Mouse (Mus musculus) hindbrain, embryonic 12.5 days (tissue): ENCODE results near the gene Gjd3. TPM values are rescaled to one million over a fixed set of nuclear protein-coding genes. Genes with fewer than 3 reads are reported as not detected.
"Not testable (repeated sequence)": the region's sequence is repeated elsewhere in the genome, so short reads cannot be mapped to it uniquely, and the experiment has no call there.

Experiments
- ATAC-seq: fragments of 200-750 bp; cut with Nextera tagmentation; 2 replicates; pipeline ENCODE4 v1.8.0; 2017; ENCODE audit warnings: moderate TSS enrichment; ENCODE audit not compliant: low FRiP score
- H3K27ac ChIP-seq: fragments of 300-500 bp; sonication (generic); 2 replicates; pipeline ENCODE4 v1.5.1; 2016; ENCODE audit warnings: mild to moderate bottlenecking
- H3K27me3 ChIP-seq: fragments of 300-500 bp; sonication (generic); 2 replicates; pipeline ENCODE4 v1.6.1; 2016; ENCODE audit warnings: mild to moderate bottlenecking
- H3K36me3 ChIP-seq: fragments of 300-500 bp; sonication (generic); 2 replicates; pipeline ENCODE4 v1.6.1; 2016; ENCODE audit warnings: mild to moderate bottlenecking
- H3K4me1 ChIP-seq: fragments of 300-500 bp; sonication (generic); 2 replicates; pipeline ENCODE4 v1.6.1; 2016
- H3K4me2 ChIP-seq: fragments of 300-500 bp; sonication (generic); replicated peaks from 2 replicates; pipeline ENCODE4 v1.6.1; 2016; ENCODE audit warnings: mild to moderate bottlenecking
- H3K4me3 ChIP-seq: fragments of 300-500 bp; sonication (generic); 2 replicates; pipeline ENCODE4 v1.5.1; 2016; ENCODE audit warnings: mild to moderate bottlenecking
- H3K9ac ChIP-seq: fragments of 300-500 bp; sonication (generic); 2 replicates; pipeline ENCODE4 v1.6.1; 2016; ENCODE audit warnings: mild to moderate bottlenecking, moderate library complexity
- H3K9me3 ChIP-seq: fragments of 300-500 bp; sonication (generic); replicated peaks from 2 replicates; pipeline ENCODE4 v1.6.1; 2016; ENCODE audit warnings: mild to moderate bottlenecking
- WGBS: fragments of 180-500 bp; shearing (Covaris S2); methylation state at CpG from one replicate; pipeline ENCODE4 v1.1.7; 2016; 5-methylcytosine and 5-hydroxymethylcytosine counted together
- polyA plus RNA-seq: library from polyadenylated mRNA; unstranded; fragments of >200 nt; fragmentation: Nextera tagmentation; extraction: Ambion mirVana; gene quantifications from 2 replicates; pipeline ENCODE4 v1.2.1, GENCODE M21; 2016

The Gjd3 gene
- polyA plus RNA-seq, 1 experiment from 2014 or later: 0.88 TPM

- peak overlapping the region; percentile 87 for H3K4me2 ChIP-seq
- H3K4me3 ChIP-seq: peak overlapping the region; percentile 39; the same call in 1 of the 2 replicates
- peaks cover 93% of the 10 kb centered on the region for H3K4me1 ChIP-seq
- no peaks in the 10 kb centered on the region for H3K9me3 ChIP-seq
- H3K27ac ChIP-seq: peak overlapping the region; percentile 90
- 34% methylated on average over 3 of the region's 3 CpGs for WGBS
- H3K27me3 ChIP-seq: 0 out of 2 replicates have a peak, but pooled peaks cover 3% of the 10 kb centered on the region
- no peak for ATAC-seq
- H3K9ac ChIP-seq: peak overlapping the region; percentile 69; the same call in 1 of the 2 replicates
- H3K36me3 ChIP-seq: no peaks in the 10 kb centered on the region
Observed at GRCm38 (mm10) chr11:98940776-98941175, 42.0 kb downstream of the Gjd3 start.

GRCm38 (mm10) chr11:98939953-98940641 lies 42.7 kb downstream of the Gjd3 start:
- H3K4me2 ChIP-seq: peak overlapping the region; percentile 87
- H3K9me3 ChIP-seq: no peaks in the 10 kb centered on the region
- ATAC-seq: no peak
- H3K4me1 ChIP-seq: peaks cover 93% of the 10 kb centered on the region
- 46% methylated on average over 11 of the region's 11 CpGs for WGBS
- H3K27me3 ChIP-seq: peaks cover 8% of the 10 kb centered on the region; the same call in 1 of the 2 replicates
- no peaks in the 10 kb centered on the region for H3K36me3 ChIP-seq
- peak overlapping the region; percentile 75; the same call in 1 of the 2 replicates for H3K9ac ChIP-seq
- H3K27ac ChIP-seq: peak overlapping the region; percentile 90; the same call in 1 of the 2 replicates
- H3K4me3 ChIP-seq: peak overlapping the region; percentile 60

GRCm38 (mm10) chr11:98939084-98939952 lies 43.5 kb downstream of the Gjd3 start:
- Histone ChIP-seq H3K4me1 (peaks cover 86% of the 10 kb centered on the region), H3K4me2 (peak overlapping the region; percentile 87), H3K9me3 (no peaks in the 10 kb centered on the region), H3K9ac (peak overlapping the region; percentile 75), H3K27me3 (peaks cover 9% of the 10 kb centered on the region; the same call in 1 of the 2 replicates), H3K4me3 (peak overlapping the region; percentile 60), H3K36me3 (no peaks in the 10 kb centered on the region), H3K27ac (0 out of 2 replicates have a peak overlapping the region, but pooled peaks have one; percentile 90)
- WGBS: 43% methylated on average over 15 of the region's 15 CpGs
- no peak for ATAC-seq

GRCm38 (mm10) chr11:98938701-98939083 lies 44.1 kb downstream of the Gjd3 start:
- no peaks in the 10 kb centered on the region for H3K36me3 ChIP-seq
- 45% methylated on average over 7 of the region's 7 CpGs for WGBS
- H3K9me3 ChIP-seq: no peaks in the 10 kb centered on the region
- H3K9ac ChIP-seq: peak overlapping the region; percentile 75
- no peak for ATAC-seq
- H3K4me3 ChIP-seq: peak overlapping the region; percentile 60
- H3K4me1 ChIP-seq: peaks cover 80% of the 10 kb centered on the region
- H3K27me3 ChIP-seq: peaks cover 9% of the 10 kb centered on the region; the same call in 1 of the 2 replicates
- peak overlapping the region; percentile 79; the same call in 1 of the 2 replicates for H3K27ac ChIP-seq
- peak overlapping the region; percentile 87 for H3K4me2 ChIP-seq

GRCm38 (mm10) chr11:98937914-98938694 lies 44.7 kb downstream of the Gjd3 start:
- H3K36me3 ChIP-seq: no peaks in the 10 kb centered on the region
- ATAC-seq: peak; percentile 4; the same call in 1 of the 2 replicates
- H3K27me3 ChIP-seq: peaks cover 9% of the 10 kb centered on the region; the same call in 1 of the 2 replicates
- peak overlapping the region; percentile 60 for H3K4me3 ChIP-seq
- peak overlapping the region; percentile 87 for H3K4me2 ChIP-seq
- peak overlapping the region; percentile 75 for H3K9ac ChIP-seq
- peaks cover 78% of the 10 kb centered on the region for H3K4me1 ChIP-seq
- H3K27ac ChIP-seq: peak overlapping the region; percentile 79
- no peaks in the 10 kb centered on the region for H3K9me3 ChIP-seq
- 1% methylated on average over 39 of the region's 39 CpGs for WGBS

GRCm38 (mm10) chr11:98937410-98937913 lies 45.4 kb downstream of the Gjd3 start:
- H3K4me1 ChIP-seq: peaks cover 78% of the 10 kb centered on the region
- ATAC-seq: peak; percentile 83
- H3K4me2 ChIP-seq: peak overlapping the region; percentile 87
- peaks cover 9% of the 10 kb centered on the region; the same call in 1 of the 2 replicates for H3K27me3 ChIP-seq
- WGBS: 0% methylated on average over 37 of the region's 38 CpGs
- no peaks in the 10 kb centered on the region for H3K36me3 ChIP-seq
- peak overlapping the region; percentile 79 for H3K27ac ChIP-seq
- peak overlapping the region; percentile 75 for H3K9ac ChIP-seq
- H3K4me3 ChIP-seq: peak overlapping the region; percentile 60
- H3K9me3 ChIP-seq: no peaks in the 10 kb centered on the region

- Histone ChIP-seq H3K36me3 (no peaks in the 10 kb centered on the region), H3K9me3 (no peaks in the 10 kb centered on the region), H3K27ac (peak overlapping the region; percentile 68), H3K4me1 (peaks cover 78% of the 10 kb centered on the region), H3K4me3 (peak overlapping the region; percentile 60), H3K27me3 (peaks cover 9% of the 10 kb centered on the region; the same call in 1 of the 2 replicates), H3K9ac (peak overlapping the region; percentile 49), H3K4me2 (peak overlapping the region; percentile 87)
- ATAC-seq: peak; percentile 36
- 2% methylated on average over 17 of the region's 23 CpGs for WGBS
Observed at GRCm38 (mm10) chr11:98936606-98937409, 46.0 kb downstream of the Gjd3 start.

GRCm38 (mm10) chr11:98936170-98936569 lies 46.6 kb downstream of the Gjd3 start:
- Histone ChIP-seq H3K27me3 (peaks cover 9% of the 10 kb centered on the region; the same call in 1 of the 2 replicates), H3K27ac (peak overlapping the region; percentile 68), H3K4me1 (peaks cover 78% of the 10 kb centered on the region), H3K9ac (peak overlapping the region; percentile 49), H3K4me2 (peak overlapping the region; percentile 87), H3K36me3 (no peaks in the 10 kb centered on the region), H3K9me3 (no peaks in the 10 kb centered on the region), H3K4me3 (peak overlapping the region; percentile 60)
- 1% methylated on average over 29 of the region's 29 CpGs for WGBS
- no peak for ATAC-seq

- peaks cover 78% of the 10 kb centered on the region for H3K4me1 ChIP-seq
- peaks cover 9% of the 10 kb centered on the region; the same call in 1 of the 2 replicates for H3K27me3 ChIP-seq
- H3K9ac ChIP-seq: no peak overlapping the region
- H3K4me2 ChIP-seq: no peak overlapping the region
- WGBS: 91% methylated on average over 3 of the region's 3 CpGs
- no peaks in the 10 kb centered on the region for H3K36me3 ChIP-seq
- no peak overlapping the region for H3K4me3 ChIP-seq
- no peaks in the 10 kb centered on the region for H3K9me3 ChIP-seq
- no peak for ATAC-seq
- no peak overlapping the region for H3K27ac ChIP-seq
Observed at GRCm38 (mm10) chr11:98935123-98935522, 47.7 kb downstream of the Gjd3 start.

GRCm38 (mm10) chr11:98934367-98934766 lies 48.4 kb downstream of the Gjd3 start:
- 78% methylated on average over 3 of the region's 3 CpGs for WGBS
- no peaks in the 10 kb centered on the region for H3K9me3 ChIP-seq
- ATAC-seq: no peak
- H3K9ac ChIP-seq: no peak overlapping the region
- H3K27me3 ChIP-seq: peaks cover 6% of the 10 kb centered on the region; the same call in 1 of the 2 replicates
- H3K4me3 ChIP-seq: no peak overlapping the region
- no peak overlapping the region for H3K4me2 ChIP-seq
- no peak overlapping the region for H3K27ac ChIP-seq
- peaks cover 78% of the 10 kb centered on the region for H3K4me1 ChIP-seq
- H3K36me3 ChIP-seq: no peaks in the 10 kb centered on the region

- H3K27me3 ChIP-seq, H3K4me2 ChIP-seq, H3K9ac ChIP-seq, H3K27ac ChIP-seq, H3K36me3 ChIP-seq, H3K9me3 ChIP-seq, H3K4me3 ChIP-seq, ATAC-seq: not testable (repeated sequence)
- 85% methylated on average over 2 of the region's 2 CpGs for WGBS
- peaks cover 78% of the 10 kb centered on the region for H3K4me1 ChIP-seq
Observed at GRCm38 (mm10) chr11:98933847-98934246, 49.0 kb downstream of the Gjd3 start.
